Mouse (Mus musculus) forebrain, embryonic 10.5 days (tissue): Measurements from ENCODE around the gene Gm49405. TPM values are rescaled to one million over a fixed set of nuclear protein-coding genes. Genes with fewer than 3 reads are reported as not detected.
"Not testable (repeated sequence)": the region's sequence is repeated elsewhere in the genome, so short reads cannot be mapped to it uniquely, and the experiment has no call there.

Experiments
- DNase-seq: peaks from one replicate; pipeline ENCODE4 v3.0.0-alpha.2; 2017; ENCODE audit warnings: low spot score; ENCODE audit errors: extremely low spot score
- H3K27ac ChIP-seq: fragments of 300-500 bp; sonication (generic); 2 replicates; pipeline ENCODE4 v1.5.1; 2016; ENCODE audit warnings: mild to moderate bottlenecking
- H3K27me3 ChIP-seq: fragments of 300-500 bp; sonication (generic); 2 replicates; pipeline ENCODE4 v1.6.1; 2016; ENCODE audit warnings: mild to moderate bottlenecking; ENCODE audit not compliant: poor library complexity, severe bottlenecking
- H3K36me3 ChIP-seq: fragments of 300-500 bp; sonication (generic); replicated peaks from 2 replicates; pipeline ENCODE4 v1.6.1; 2016; ENCODE audit warnings: mild to moderate bottlenecking, moderate library complexity
- H3K4me1 ChIP-seq: fragments of 300-500 bp; sonication (generic); 2 replicates; pipeline ENCODE4 v1.6.1; 2016
- H3K4me3 ChIP-seq: fragments of 300-500 bp; sonication (generic); 2 replicates; pipeline ENCODE4 v1.5.1; 2016; ENCODE audit warnings: mild to moderate bottlenecking, moderate library complexity
- H3K9me3 ChIP-seq: fragments of 300-500 bp; sonication (generic); 2 replicates; pipeline ENCODE4 v1.6.1; 2016; ENCODE audit warnings: mild to moderate bottlenecking, moderate library complexity
- WGBS: fragments of 180-500 bp; shearing (Covaris S2); methylation state at CpG from one replicate; pipeline ENCODE4 v1.1.7; 2016; 5-methylcytosine and 5-hydroxymethylcytosine counted together
- polyA plus RNA-seq: library from polyadenylated mRNA; unstranded; fragments of >200 nt; fragmentation: Nextera tagmentation; extraction: Ambion mirVana; gene quantifications from 2 replicates; pipeline ENCODE4 v1.2.1, GENCODE M21; 2016

Gm49405 gene
- polyA plus RNA-seq, 1 experiment from 2014 or later = 2.8 TPM

DNA sequence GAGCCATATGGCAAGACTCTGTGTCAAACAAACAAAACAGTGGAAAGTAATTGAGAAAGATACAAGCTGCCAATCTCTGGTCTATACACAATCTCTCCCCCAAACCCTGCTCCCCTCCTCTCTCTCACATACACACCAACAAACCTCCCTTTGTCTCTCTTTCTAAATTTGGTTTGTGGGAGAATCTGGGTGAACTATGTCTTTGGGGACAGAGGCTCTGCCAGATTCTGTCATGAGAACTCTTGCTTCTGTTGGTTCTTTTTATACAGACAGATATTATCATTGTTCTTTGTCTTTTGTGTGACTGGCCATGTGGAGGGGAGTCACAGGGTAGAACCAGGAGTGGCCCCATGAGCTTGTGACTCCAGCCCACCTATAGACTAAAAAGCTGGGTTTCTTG, 27.1 kb downstream of the Gm49405 start:
- Histone ChIP-seq H3K9me3 (peaks cover 21% of the 10 kb centered on the region), H3K4me3 (no peak overlapping the region), H3K36me3 (no peaks in the 10 kb centered on the region), H3K4me1 (no peaks in the 10 kb centered on the region), H3K27ac (no peak overlapping the region), H3K27me3 (no peaks in the 10 kb centered on the region)
- no peak for DNase-seq

GRCm38 (mm10) chr19:4032668-4033067, 32.2 kb downstream of the Gm49405 start:
- H3K4me3 ChIP-seq = no peak overlapping the region
- WGBS = 46% methylated on average over 7 of the region's 7 CpGs

GRCm38 (mm10) chr19:4033298-4033697, 32.9 kb downstream of the Gm49405 start:
- no peak for DNase-seq
- Histone ChIP-seq H3K4me1 (peaks cover 22% of the 10 kb centered on the region), H3K9me3 (0 out of 2 replicates have a peak, but pooled peaks cover 3% of the 10 kb centered on the region), H3K27ac (no peak overlapping the region), H3K36me3 (peaks cover 14% of the 10 kb centered on the region), H3K4me3 (no peak overlapping the region), H3K27me3 (no peaks in the 10 kb centered on the region)
- WGBS = 86% methylated on average over 3 of the region's 3 CpGs

More at GRCm38 (mm10) chr19:4032668-4033067, 32.2 kb downstream of the Gm49405 start:
- no peak for DNase-seq
- Histone ChIP-seq H3K4me1 (peaks cover 16% of the 10 kb centered on the region), H3K27me3 (no peaks in the 10 kb centered on the region), H3K27ac (no peak overlapping the region), H3K36me3 (peaks cover 14% of the 10 kb centered on the region), H3K9me3 (peaks cover 4% of the 10 kb centered on the region; the same call in 1 of the 2 replicates)

GRCm38 (mm10) chr19:4033742-4034141, 33.3 kb downstream of the Gm49405 start:
- DNase-seq = no peak
- H3K36me3 ChIP-seq = peaks cover 14% of the 10 kb centered on the region
- H3K4me1 ChIP-seq = peaks cover 23% of the 10 kb centered on the region
- no peak overlapping the region for H3K27ac ChIP-seq
- WGBS = 64% methylated on average over 5 of the region's 5 CpGs
- H3K27me3 ChIP-seq = no peaks in the 10 kb centered on the region
- H3K4me3 ChIP-seq = no peak overlapping the region
- no peaks in the 10 kb centered on the region for H3K9me3 ChIP-seq

- no peak for DNase-seq
- Histone ChIP-seq H3K27me3 (no peaks in the 10 kb centered on the region), H3K36me3 (peaks cover 14% of the 10 kb centered on the region), H3K27ac (0 out of 2 replicates have a peak overlapping the region, but pooled peaks have one; percentile 9), H3K4me3 (peak overlapping the region; percentile 16), H3K4me1 (peaks cover 23% of the 10 kb centered on the region), H3K9me3 (no peaks in the 10 kb centered on the region)
- 81% methylated on average over 12 of the region's 12 CpGs for WGBS
Observed at GRCm38 (mm10) chr19:4036327-4037045, 36.1 kb downstream of the Gm49405 start.

DNA sequence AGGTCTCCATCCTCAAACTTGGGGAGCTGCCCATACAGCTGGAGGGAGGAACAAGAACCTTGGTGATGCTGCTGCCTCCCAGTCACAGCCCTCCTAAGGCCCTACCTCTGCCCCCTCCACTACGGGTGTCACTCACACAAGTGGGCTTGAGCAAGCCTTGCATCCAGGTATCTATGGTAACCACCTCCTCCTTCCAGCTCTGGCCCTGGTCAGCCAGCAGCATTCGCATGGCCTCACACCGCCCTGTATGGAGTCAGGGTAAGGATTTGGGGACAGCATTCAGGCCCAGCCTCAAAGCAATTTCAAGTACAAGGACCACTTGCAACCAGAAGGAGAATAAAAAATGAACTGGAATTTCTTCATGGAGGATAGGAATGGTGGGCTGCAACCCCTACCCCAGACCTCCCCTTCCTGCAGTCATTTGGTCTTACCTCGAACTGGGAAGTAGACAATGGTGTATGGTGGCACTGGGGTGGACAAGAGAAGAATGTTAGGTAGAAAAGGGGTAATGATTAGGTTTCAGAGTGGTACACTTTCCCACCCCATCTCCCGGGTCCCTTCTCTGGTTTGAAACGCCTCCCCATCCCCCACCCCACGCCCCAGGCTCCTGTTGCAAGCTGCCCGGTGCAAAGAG, 36.8 kb downstream of the Gm49405 start:
- WGBS = 24% methylated on average over 7 of the region's 8 CpGs
- Histone ChIP-seq H3K4me1 (peaks cover 23% of the 10 kb centered on the region), H3K36me3 (peaks cover 14% of the 10 kb centered on the region), H3K4me3 (peak overlapping the region; percentile 68), H3K27ac (peak overlapping the region; percentile 91)
- H3K27me3 ChIP-seq, DNase-seq, H3K9me3 ChIP-seq: not testable (repeated sequence)

GRCm38 (mm10) chr19:4037788-4038232, 37.4 kb downstream of the Gm49405 start, which contains the start of gene Gstp1:
Gene Gstp1, minus strand, starts transcription at chr19:4037985.
- peak within 1 kb of the TSS; percentile 68 for H3K4me3 ChIP-seq
- peak within 1 kb of the TSS; percentile 91 for H3K27ac ChIP-seq
- H3K36me3 ChIP-seq = peaks cover 14% of the 10 kb centered on the region
- peaks cover 23% of the 10 kb centered on the region for H3K4me1 ChIP-seq
- DNase-seq = peak; percentile 78
- WGBS = under 1% methylated on average over 26 of the region's 26 CpGs
- H3K27me3 ChIP-seq = no peaks in the 10 kb centered on the region
- H3K9me3 ChIP-seq = no peaks in the 10 kb centered on the region

- H3K36me3 ChIP-seq, H3K9me3 ChIP-seq, DNase-seq, H3K27me3 ChIP-seq, H3K4me3 ChIP-seq, H3K27ac ChIP-seq: not testable (repeated sequence)
- H3K4me1 ChIP-seq = peaks cover 24% of the 10 kb centered on the region
- 92% methylated on average over 5 of the region's 5 CpGs for WGBS
Observed at GRCm38 (mm10) chr19:4040941-4041340, 40.5 kb downstream of the Gm49405 start.

GRCm38 (mm10) chr19:4041500-4041899, 41.1 kb downstream of the Gm49405 start:
- H3K36me3 ChIP-seq, H3K27me3 ChIP-seq: not testable (repeated sequence)
- WGBS = 87% methylated on average over 4 of the region's 4 CpGs

DNA sequence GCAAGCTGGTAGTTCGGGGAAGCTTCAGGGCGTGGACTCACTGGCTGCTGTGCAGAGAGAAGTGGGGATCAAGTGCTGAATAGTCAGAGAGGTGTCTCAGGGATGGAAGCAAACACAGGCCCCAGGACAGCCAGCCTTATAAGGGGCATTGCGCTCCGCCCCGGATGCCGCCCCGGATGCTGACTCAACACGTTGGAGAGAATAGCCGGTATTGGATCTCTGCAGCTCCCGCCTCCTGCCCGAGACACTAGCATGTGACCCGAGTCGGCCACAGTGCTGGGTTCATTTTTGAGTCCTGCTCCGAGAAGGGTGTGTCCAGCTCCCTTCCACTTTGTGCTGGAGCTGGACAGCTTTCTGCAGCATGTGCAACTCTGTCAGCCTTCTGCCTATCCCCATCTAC, 41.7 kb downstream of the Gm49405 start:
- Histone ChIP-seq H3K36me3 (no peaks in the 10 kb centered on the region), H3K27ac (no peak overlapping the region), H3K27me3 (no peaks in the 10 kb centered on the region), H3K9me3 (no peaks in the 10 kb centered on the region), H3K4me3 (no peak overlapping the region), H3K4me1 (peaks cover 18% of the 10 kb centered on the region)
- 78% methylated on average over 14 of the region's 14 CpGs for WGBS
- no peak for DNase-seq

More at GRCm38 (mm10) chr19:4041500-4041899, 41.1 kb downstream of the Gm49405 start:
- peaks cover 22% of the 10 kb centered on the region for H3K4me1 ChIP-seq
- not testable (repeated sequence) for DNase-seq, H3K4me3 ChIP-seq, H3K9me3 ChIP-seq, H3K27ac ChIP-seq

DNA sequence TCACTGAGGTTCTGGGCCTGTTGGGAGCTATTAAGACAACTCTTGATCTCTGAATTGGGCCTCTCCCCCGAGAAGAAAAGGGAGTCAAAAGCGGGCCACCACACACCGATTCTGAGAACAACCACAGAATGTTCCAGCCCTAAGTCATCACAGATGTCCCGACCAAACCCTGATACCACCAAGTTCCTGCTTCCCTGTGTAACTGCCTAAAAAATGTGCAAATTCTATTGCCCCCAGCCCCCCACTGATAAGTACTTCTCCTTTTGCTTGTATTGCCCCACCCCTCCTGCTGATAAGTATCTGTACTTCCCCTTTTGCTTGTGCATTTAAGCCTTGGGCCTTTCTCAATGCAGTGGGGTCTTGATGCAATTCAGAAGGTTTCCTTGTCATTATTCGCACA, 43.7 kb downstream of the Gm49405 start:
- WGBS = 90% methylated on average over 5 of the region's 5 CpGs
- not testable (repeated sequence) for H3K4me3 ChIP-seq, DNase-seq, H3K27me3 ChIP-seq, H3K27ac ChIP-seq, H3K9me3 ChIP-seq, H3K36me3 ChIP-seq, H3K4me1 ChIP-seq

DNA sequence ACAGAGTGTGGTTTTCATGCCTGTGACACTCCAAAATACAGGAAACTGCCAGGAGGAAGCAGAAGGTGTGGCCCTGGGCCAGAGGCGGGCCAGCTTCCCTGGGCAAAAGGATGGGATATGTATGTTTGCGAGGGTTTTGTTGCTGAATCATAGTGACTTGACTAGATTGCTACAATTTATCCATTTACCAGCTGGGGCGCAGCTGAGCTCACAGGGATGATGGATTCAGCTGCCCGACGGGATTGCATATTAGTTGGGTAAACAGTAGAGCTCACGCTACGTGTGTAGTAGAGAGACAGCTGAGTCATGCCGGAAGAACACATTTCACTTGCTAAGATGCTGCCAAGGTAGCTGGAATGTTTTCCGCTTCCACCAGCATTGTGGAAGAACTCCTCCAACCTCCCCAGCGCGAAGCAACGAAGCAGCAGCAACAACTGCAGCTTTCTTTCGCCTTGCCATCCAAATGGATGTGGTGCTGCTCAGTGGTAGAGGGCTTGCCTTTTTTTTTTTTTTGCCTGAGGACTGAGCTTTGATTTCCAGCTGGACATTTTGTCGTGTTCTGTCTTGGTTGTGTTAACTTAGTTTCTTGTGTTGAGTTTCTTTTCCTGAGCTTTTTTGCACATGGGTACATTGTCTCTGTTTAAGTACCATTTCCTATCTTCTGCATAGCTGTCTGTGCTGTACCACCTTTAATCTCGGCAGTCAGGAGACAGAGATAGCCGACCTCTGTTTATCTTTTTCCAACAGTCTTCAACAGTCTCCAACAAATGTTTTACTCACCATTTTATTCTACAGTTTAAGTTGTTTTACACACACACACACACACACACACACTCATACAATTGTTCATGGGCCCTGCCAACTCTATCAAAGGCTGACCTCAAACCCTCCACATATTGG, 45.8 kb downstream of the Gm49405 start, which contains the start of gene Gstp2:
TSS of gene Gstp2 (minus strand) at position 58 of the 900 bp plus-strand sequence.
- no peak for DNase-seq
- WGBS = 69% methylated on average over 16 of the region's 16 CpGs
- Histone ChIP-seq H3K27ac (no peak within 1 kb of the TSS), H3K36me3 (no peaks in the 10 kb centered on the region), H3K9me3 (no peaks in the 10 kb centered on the region), H3K4me3 (no peak within 1 kb of the TSS), H3K4me1 (0 out of 2 replicates have a peak, but pooled peaks cover 6% of the 10 kb centered on the region), H3K27me3 (no peaks in the 10 kb centered on the region)
